Mouse (Mus musculus): ENCODE results near the gene Copg1. TPM values are rescaled to one million over a fixed set of nuclear protein-coding genes. Genes with fewer than 3 reads are reported as not detected.

Copg1 gene
- polyA plus RNA-seq, 1 experiment from 2014 or later = 171 TPM

Other genes with a start within 250 kb of the Copg1 start
- gene Aplf, start 215.6 kb upstream of the Copg1 start, polyA plus RNA-seq (2015; fragmentation: Nextera tagmentation; extraction: Ambion mirVana) = 14.2 and 15.5 TPM in 2 replicates
- 0.90 and 1.3 TPM in 2 replicates for gene Efcc1, start 156.9 kb upstream of the Copg1 start, polyA plus RNA-seq (2015; fragmentation: Nextera tagmentation; extraction: Ambion mirVana)
- 1.2 and 1.4 TPM in 2 replicates for gene Gp9, start 109.7 kb upstream of the Copg1 start, polyA plus RNA-seq (2015; fragmentation: Nextera tagmentation; extraction: Ambion mirVana)
- gene Rab43, start 75.7 kb upstream of the Copg1 start, polyA plus RNA-seq (2015; fragmentation: Nextera tagmentation; extraction: Ambion mirVana) = 8.9 and 10.7 TPM in 2 replicates
- 3.0 and 6.1 TPM in 2 replicates for gene Gm45140, start 52.0 kb upstream of the Copg1 start, polyA plus RNA-seq (2015; fragmentation: Nextera tagmentation; extraction: Ambion mirVana)
- 40.1 and 48.1 TPM in 2 replicates for gene Isy1, start 49.0 kb upstream of the Copg1 start, polyA plus RNA-seq (2015; fragmentation: Nextera tagmentation; extraction: Ambion mirVana)
- 937 and 1,037 TPM in 2 replicates for gene Cnbp, start 36.7 kb upstream of the Copg1 start, polyA plus RNA-seq (2015; fragmentation: Nextera tagmentation; extraction: Ambion mirVana)
- 36.2 and 38.4 TPM in 2 replicates for gene Hmces, start 26.1 kb downstream of the Copg1 start, polyA plus RNA-seq (2015; fragmentation: Nextera tagmentation; extraction: Ambion mirVana)
- gene H1fx, start 93.8 kb downstream of the Copg1 start, polyA plus RNA-seq (2015; fragmentation: Nextera tagmentation; extraction: Ambion mirVana) = 4.0 and 7.1 TPM in 2 replicates
- 246 and 267 TPM in 2 replicates for gene Rab7, start 157.5 kb downstream of the Copg1 start, polyA plus RNA-seq (2015; fragmentation: Nextera tagmentation; extraction: Ambion mirVana)
- gene Rpn1, start 196.7 kb downstream of the Copg1 start, polyA plus RNA-seq (2015; fragmentation: Nextera tagmentation; extraction: Ambion mirVana) = 468 and 478 TPM in 2 replicates